Mouse (Mus musculus) cerebellum, adult 9-11 months (tissue): ENCODE results near the gene Gbgt1.
"Not testable (repeated sequence)": the region's sequence is repeated elsewhere in the genome, so short reads cannot be mapped to it uniquely, and the experiment has no call there.

Experiments used
- DNase-seq: peaks from one replicate; pipeline ENCODE4 v3.0.0; 2022

The Gbgt1 gene

GRCm38 (mm10) chr2:28502987-28503386, 6.3 kb downstream of the Gbgt1 start:
- DNase-seq, result peak; percentile 1

DNA sequence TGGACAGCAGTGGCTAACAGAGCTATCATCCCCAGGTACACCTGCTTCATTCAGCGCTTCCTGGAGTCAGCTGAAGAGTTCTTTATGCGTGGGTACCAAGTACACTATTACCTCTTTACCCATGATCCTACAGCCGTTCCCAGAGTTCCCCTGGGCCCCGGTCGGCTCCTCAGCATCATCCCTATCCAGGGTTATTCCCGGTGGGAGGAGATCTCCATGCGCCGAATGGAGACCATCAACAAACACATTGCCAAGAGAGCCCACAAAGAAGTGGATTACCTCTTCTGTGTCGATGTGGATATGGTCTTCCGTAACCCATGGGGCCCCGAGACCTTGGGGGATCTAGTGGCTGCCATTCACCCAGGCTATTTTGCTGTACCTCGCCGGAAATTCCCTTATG, 8.0 kb downstream of the Gbgt1 start:
- no peak for DNase-seq

DNA sequence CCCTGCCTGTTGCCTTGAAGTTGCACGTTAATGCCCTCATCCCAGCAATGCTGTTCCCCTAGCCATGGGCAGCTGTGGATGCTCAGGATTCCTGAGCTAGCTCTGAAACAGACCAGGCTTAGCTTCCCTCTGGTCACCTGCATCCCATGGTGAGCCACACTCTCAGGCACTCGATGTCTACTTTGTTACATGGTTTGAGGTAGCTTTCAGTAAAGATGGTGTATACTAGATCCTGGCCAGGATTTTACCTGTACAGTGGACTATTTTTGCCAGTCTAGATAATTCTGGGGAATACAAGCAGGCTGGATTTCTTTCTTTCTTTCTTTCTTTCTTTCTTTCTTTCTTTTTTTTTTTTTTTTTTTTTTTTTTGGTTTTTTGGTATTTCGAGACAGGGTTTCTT, 9.1 kb downstream of the Gbgt1 start, which contains the start of gene Gm10134:
Gene Gm10134 (plus strand): TSS at position 301 of the 400 bp plus-strand sequence.
- no peak for DNase-seq

DNA sequence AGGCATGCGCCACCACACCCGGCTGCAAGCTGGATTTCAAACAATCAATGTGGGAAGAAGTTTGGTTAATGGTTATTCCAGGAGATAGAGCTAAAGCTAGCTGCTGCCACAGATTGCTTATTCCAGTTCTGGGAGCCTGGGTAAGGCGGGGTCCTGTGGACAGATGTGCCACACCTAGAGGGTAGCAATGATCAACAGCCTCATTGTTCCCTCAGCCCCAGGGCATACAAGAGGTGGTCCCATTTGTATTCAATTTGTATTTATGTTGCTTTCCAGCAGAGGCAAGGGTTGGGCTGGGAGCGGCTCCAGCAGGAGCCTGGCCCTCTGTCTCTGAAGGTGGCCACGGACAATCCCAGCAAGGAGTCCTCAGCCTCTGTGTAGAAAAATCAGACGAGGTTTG, 9.6 kb downstream of the Gbgt1 start:
- peak; percentile 1 for DNase-seq

- DNase-seq, result not testable (repeated sequence)
These were observed 14.9 kb downstream of the Gbgt1 start for GRCm38 (mm10) chr2:28511600-28511999.

GRCm38 (mm10) chr2:28512798-28513401, 16.2 kb downstream of the Gbgt1 start, which contains the start of gene Ralgds:
Gene Ralgds (plus strand): TSS chr2:28513125.
- peak; percentile 89 for DNase-seq

- DNase-seq, result peak; percentile 79
These were observed 17.0 kb downstream of the Gbgt1 start for GRCm38 (mm10) chr2:28513431-28514370.

GRCm38 (mm10) chr2:28514489-28514888, 17.8 kb downstream of the Gbgt1 start:
- DNase-seq, result peak; percentile 86

DNA sequence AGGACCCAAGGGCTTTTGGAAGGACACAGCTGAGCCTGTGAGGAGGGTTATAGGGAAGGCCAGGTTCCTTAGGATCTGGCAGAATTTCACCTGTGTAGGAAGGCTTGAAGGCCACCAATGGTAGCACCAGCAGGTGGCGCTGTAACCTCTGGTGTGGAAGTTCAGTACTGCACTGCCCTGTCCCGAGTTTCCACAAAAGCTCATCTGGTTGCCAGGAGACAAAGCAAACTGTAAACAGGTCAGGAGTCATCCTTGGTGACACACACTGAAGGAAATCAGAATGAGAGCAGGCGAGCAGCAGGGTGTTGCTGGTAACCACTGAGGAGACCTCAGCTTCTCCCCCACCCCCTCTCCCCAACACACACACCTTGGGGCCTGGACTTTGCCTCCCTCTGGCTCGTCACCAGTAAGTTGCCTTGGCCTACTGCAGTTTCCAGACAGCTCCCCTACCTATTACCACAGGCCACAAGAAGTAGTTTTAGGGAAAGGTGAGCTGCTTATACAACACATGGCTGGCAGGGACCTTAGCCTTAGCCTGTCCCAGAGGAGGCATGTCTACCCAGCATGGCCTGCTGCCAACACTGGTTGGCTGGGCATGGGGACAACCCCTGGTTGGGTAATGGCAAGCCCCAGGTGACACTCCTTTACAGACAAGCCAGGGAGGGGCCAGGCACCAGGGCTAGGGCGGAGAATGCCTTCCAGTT, 20.7 kb downstream of the Gbgt1 start:
- peak; percentile 76 for DNase-seq

- DNase-seq, result peak; percentile 24
These were observed 21.5 kb downstream of the Gbgt1 start for GRCm38 (mm10) chr2:28518231-28518630.

DNA sequence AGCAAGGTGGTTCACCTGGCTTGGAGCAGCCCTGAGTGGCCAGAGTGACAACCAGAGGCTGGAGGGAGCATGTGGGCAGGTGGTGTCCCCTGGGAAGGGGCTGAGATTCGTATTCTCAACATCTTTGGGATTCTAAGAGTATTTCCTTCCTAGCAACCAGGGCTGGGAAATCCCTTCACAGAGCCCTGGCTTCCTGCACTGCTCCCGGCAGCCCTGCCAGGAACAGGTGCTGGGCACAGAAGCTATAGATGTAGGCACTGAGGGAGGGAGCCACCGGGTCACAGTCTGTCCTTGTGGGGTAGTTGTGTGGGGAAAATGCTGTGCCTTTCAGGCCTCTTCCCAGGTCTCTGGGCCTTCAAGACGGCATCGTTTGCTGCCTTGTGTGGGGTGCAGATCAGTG, 23.9 kb downstream of the Gbgt1 start:
- peak; percentile 82 for DNase-seq

DNA sequence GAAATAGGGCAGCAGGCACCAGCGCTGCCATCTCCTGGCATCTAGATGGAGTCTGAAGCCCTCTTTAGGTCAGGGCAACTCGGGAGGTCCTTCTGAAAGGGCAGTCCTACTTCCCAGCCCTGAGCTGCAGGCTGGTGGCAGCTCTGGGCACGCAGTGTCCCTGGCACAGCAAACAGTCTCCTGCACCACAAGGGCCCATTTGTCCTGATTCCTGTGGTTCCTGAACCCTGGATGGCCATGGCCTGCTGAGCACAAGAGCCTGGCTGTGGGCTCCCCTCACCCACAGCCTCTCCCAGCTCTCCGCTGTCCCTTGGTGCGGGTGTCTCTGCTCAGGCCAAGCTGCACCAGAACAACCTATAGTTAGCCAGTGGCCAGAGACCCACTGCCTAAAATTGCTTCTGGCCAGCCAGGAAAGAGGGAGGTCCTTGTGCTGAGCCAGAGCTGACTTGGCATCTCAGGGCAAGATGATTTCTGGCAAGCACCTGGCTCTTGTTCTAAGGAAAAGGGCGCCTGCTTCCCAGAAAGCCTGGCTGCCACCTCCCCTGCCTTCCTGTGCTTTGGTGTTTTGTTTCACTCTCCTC, 25.0 kb downstream of the Gbgt1 start:
- DNase-seq, result peak; percentile 83

DNA sequence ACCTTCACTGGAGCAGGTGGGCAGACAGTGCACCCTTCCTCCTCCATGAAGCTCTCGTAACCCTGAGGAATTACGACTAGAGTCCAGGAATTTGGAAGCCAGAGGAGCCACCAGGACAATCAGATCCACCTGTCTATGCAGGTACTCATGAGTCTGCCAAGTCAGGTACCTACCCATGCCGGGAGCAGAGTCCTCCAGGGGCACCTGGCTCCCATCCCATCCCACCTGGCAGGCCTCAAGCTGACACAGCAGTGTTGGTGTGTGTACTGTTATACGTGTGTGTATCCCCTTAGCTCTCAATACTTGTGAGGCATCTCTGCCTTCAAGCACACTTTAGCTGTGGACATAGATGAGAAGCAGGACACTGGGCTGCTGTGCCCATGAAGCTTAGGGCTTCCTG, 25.5 kb downstream of the Gbgt1 start:
- DNase-seq, result peak; percentile 80

DNA sequence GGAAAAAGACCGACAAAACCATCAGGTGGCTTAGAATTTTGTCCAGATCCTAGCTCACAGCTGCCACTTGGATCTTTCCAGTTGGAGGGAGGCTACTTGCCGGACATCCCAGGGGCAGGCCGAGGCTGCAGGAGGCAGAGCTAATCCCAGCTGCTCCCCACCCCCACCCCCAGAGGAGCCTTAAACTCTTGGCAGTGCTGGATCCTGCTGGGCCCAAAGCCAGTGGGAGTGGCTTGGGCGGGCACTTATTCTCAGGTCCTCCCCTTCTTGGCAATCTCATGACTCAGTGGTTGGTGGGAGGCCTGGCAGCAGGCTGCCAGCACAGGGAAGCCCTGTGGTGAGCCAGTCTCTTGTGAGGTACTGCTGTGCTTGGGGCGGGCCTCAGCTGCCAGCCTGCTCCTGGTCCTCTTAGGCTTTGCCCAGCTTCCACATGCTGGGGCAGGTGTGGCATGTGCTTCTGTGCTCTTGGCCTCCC, 27.0 kb downstream of the Gbgt1 start:
- DNase-seq, result peak; percentile 88

- DNase-seq, result peak; percentile 38
These were observed 27.7 kb downstream of the Gbgt1 start for GRCm38 (mm10) chr2:28524406-28524805.

DNA sequence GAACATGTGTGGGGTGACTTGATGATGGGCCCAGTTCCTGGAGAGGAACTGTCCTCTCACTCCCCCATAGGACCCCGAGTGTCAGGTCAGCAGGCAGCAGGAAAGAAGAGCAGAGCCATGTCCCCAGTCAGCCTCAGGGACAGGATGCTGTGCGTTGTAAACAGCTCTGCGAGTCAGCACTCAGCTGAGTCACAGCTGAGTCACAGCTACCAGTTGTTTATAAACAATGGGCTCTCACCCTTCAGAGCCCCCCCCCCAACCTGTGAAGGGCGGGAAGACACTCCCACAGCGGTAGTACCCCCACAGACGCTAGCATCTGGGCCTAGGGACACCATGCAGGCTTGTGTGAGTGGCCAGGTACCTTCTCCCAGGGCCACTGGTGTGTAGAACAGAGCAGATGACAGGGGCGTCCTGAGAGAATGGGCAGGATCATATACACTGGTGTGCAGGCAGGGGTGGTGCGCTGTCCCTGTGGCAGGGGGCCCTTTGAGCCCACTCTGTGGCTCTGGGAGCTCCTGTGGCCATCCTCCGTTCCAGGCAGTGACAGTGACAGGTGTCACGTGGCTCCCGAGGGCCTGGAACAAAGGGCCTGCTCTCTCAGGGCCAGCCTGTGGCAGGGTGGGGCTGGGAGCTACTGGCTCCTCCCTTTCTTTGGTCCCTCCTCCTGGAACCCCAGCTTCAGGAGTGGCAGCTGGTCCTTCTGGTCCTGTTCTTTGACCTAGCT, 28.7 kb downstream of the Gbgt1 start:
- DNase-seq, result peak; percentile 84

DNA sequence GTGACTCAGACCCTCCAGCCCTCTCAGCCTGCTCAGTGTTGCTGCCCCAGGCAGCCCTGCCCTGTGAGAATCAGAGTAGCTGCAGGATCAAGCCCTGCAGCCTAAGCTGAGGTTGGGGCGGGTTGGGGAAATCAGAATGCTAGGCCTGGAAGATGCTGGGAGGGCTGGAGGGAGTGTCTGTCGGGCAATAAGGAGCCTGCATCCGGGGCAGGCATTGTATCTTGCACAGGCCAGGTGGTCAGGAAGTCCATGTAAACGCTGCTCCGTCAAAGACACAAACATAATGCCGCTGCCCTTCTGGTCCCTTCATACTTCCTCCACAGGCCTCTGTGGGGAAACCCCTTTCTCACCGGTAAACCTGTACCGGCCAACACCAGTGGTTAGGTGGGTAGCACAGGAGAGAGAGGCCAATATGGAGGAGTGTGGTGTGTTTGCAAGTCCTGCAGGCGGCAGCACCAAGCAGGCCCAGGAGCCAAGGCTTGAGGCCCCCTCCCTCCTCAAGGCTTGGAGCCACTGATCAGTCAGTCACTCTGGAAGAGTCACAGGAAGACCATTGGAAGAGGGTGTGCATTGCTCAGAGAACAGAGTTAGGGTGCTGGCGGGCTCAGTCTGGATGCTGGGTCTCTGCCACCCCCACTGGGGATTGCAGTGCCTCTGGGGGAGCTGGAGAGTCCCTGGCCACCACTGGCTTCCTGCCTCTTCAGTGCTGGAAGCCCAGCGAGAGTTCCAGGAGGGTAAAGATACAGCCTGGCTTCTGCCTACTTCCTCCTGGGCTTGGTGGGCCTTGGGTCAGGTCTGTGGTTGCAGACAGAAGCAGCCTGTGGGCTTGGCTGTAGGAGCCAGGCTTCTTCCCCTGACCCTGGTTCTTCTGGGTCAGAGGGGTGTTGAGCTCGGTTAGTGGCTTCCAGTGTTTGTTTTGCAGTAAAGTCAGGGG, 29.5 kb downstream of the Gbgt1 start:
- DNase-seq, result peak; percentile 60

DNA sequence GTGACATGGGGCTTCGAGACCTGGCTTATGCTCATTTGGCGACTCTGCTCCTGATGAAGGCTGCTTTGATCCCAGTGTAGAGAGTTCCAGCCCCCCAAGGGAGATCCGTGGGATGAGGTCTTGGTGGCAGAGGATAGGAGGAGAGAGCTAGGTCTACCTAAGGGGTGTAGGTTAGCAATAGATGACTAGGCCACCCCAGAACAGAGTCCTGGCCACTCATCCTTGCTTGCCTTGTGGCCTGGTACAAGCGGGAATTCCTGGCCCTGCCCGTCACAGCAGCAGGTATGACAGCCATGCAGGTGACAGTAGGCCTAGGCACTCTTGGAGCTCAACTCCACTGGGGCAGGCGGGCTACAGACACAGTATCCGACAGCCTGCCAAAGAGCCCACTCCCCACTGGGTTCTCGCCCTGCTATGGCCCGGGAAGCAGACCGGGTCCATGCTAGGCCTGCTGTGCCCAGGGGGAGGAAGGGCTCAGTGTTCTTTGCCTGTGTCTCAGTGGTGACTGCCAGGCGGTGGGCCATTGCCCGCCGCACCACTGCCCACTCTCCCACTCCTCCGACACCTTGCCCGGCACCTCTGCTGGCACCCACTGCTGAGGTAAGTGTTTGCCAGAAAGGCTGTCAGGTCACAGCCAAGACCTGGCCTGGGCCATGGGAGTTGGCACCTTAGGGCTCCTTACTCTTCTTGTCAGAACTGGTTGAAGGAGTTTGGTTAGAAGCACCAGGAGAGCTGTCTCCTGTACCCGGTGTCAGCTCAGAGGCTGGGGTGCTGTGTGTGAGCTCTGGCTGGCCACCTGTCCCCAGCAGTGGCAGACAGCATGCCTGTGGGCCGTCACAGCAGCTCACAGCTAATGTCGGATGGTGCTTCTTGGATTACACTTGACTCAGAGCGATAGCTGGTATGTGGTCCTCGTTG, 31.0 kb downstream of the Gbgt1 start:
- DNase-seq, result peak; percentile 69

DNA sequence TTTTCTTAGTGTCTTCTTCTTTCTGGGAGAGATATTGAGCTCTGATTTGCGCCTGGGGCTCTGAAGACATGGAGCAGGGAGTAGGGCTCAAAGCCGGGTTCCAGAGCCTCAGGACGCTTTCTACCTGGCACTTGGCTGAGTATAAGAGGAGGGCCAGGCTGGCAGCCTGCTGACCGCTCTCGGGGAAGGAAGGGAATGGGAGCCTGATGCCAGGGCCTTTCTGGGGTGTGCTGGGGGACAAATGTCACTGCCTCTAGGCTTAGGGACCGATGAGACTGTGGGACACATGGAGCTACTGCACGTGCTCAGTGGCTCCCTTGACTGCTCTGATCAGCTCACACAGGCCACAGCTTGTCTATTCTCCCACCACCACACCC, 31.7 kb downstream of the Gbgt1 start:
- peak; percentile 68 for DNase-seq

DNA sequence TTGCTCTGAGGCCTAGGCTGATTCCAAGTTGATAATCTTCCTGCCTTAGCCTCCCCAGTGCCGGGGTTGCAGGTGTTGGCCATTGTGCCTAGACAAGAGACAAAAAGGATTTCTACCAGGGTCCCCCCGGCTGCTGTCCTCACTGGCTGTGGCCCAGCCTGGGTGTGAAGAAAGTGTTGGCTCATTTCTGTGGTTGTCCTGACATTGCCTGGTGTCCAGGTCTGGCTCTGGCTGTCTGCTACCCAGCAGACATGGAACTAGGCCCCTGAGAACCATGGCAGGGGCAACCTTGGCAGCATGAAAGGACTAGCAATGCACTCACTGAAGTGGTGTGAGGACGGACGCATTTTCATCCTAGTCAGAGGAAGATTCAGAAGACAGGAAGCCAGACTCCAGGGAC, 33.2 kb downstream of the Gbgt1 start:
- no peak for DNase-seq
